Comparison of ENCODE assay signal across 7 mouse cellular contexts in genomic region chr10:85388071-85388750, GRCm38 (mm10). TPM values are rescaled to one million over a fixed set of nuclear protein-coding genes. Genes with fewer than 3 reads are reported as not detected.
DNase-seq lines count a peak whose midpoint lies in the region; ATAC-seq and TF ChIP-seq lines count a peak whose summit lies in the region.

No protein-coding gene starts in this region.

- H3K36me3 ChIP-seq in testis, adult 2 months (ENCODE audit: control insufficient read depth, insufficient read depth, low read length): no peaks in the 10 kb centered on the region
- H3K36me3 ChIP-seq in heart, embryonic 12.5 days: no peaks in the 10 kb centered on the region
- H3K36me3 ChIP-seq in midbrain, embryonic 11.5 days (ENCODE audit: control insufficient read depth, insufficient read depth, low read length): no peaks in the 10 kb centered on the region

- peak overlapping the region; percentile 66 for H3K4me3 ChIP-seq in testis, adult 2 months (ENCODE audit: control insufficient read depth, low read depth, low read length)
- peak overlapping the region; percentile 56 for H3K4me3 ChIP-seq in heart, embryonic 12.5 days
- H3K4me3 ChIP-seq in midbrain, embryonic 11.5 days (ENCODE audit: low read depth, low read length): peak overlapping the region; percentile 64

- no peak overlapping the region for H3K27ac ChIP-seq in testis, adult 2 months (ENCODE audit: control insufficient read depth, insufficient read depth, low read depth, low read length)
- no peak overlapping the region for H3K27ac ChIP-seq in heart, embryonic 12.5 days (ENCODE audit: poor library complexity, severe bottlenecking)
- no peak overlapping the region for H3K27ac ChIP-seq in midbrain, embryonic 11.5 days (ENCODE audit: low read depth, low read length)

- no peaks in the 10 kb centered on the region; the same call in 1 of the 2 replicates for H3K27me3 ChIP-seq in testis, adult 2 months (ENCODE audit: control insufficient read depth, insufficient read depth, low read length)
- peaks cover 27% of the 10 kb centered on the region for H3K27me3 ChIP-seq in heart, embryonic 12.5 days (replicated peaks)
- peaks cover 8% of the 10 kb centered on the region; the same call in 1 of the 2 replicates for H3K27me3 ChIP-seq in midbrain, embryonic 11.5 days (ENCODE audit: control insufficient read depth, insufficient read depth, low read length)

- peaks cover 28% of the 10 kb centered on the region for H3K4me1 ChIP-seq in testis, adult 2 months (ENCODE audit: control insufficient read depth, insufficient read depth, low read length)
- peaks cover 22% of the 10 kb centered on the region for H3K4me1 ChIP-seq in heart, embryonic 12.5 days (replicated peaks)
- H3K4me1 ChIP-seq in midbrain, embryonic 11.5 days (ENCODE audit: control insufficient read depth, insufficient read depth, low read length): peaks cover 13% of the 10 kb centered on the region

- no peak for TF ChIP-seq CTCF in testis, adult 2 months (IDR thresholded peaks at IDR 0.05; ENCODE audit: control insufficient read depth, insufficient read depth, insufficient replicate concordance, low read depth, low read length)

- peak overlapping the region; percentile 97 for H3K4me2 ChIP-seq in heart, embryonic 12.5 days
- peak overlapping the region; percentile 99 for H3K4me2 ChIP-seq in midbrain, embryonic 11.5 days

- TF ChIP-seq POLR2A in testis, adult 2 months (IDR thresholded peaks at IDR 0.05; ENCODE audit: control insufficient read depth, low read depth, low read length): no peak

- ATAC-seq in heart, embryonic 12.5 days (ENCODE audit: insufficient number of reproducible peaks, low FRiP score): no peak
- no peak for ATAC-seq in midbrain, embryonic 11.5 days (ENCODE audit: low FRiP score)

- no peaks in the 10 kb centered on the region for H3K9me3 ChIP-seq in heart, embryonic 12.5 days (replicated peaks)
- no peaks in the 10 kb centered on the region for H3K9me3 ChIP-seq in midbrain, embryonic 11.5 days (ENCODE audit: control insufficient read depth, low read length)

- DNase-seq in testis, postnatal 14 days (ENCODE audit: low spot score): no peak
- DNase-seq in cerebellum, adult 9-10 months: peak; percentile 10
- DNase-seq in kidney, postnatal 10 days: peak; percentile 39
- DNase-seq in midbrain, embryonic 11.5 days (ENCODE audit: low spot score, missing footprints): peak; percentile 96
- DNase-seq in yolk sac, embryonic 10.5 days (ENCODE audit: low spot score): peak; percentile 16

- 1% methylated on average over 50 of the region's 50 CpGs for WGBS in heart, embryonic 12.5 days
- 2% methylated on average over 49 of the region's 50 CpGs for WGBS in midbrain, embryonic 11.5 days

- H3K9ac ChIP-seq in heart, embryonic 12.5 days: peak overlapping the region; percentile 63
- peak overlapping the region; percentile 69 for H3K9ac ChIP-seq in midbrain, embryonic 11.5 days (ENCODE audit: low read length)

RNA-seq across cellular contexts. Expression of gene Btbd11, which starts 1.6 kb away (rescaled TPM):
- 0.24 and 0.25 TPM in 2 replicates for polyA plus RNA-seq in testis, adult 2 months (2012; rRNA removed)
- 0.98 and 1.2 TPM in 2 replicates for polyA plus RNA-seq in heart, embryonic 12.5 days (2016; fragmentation: Nextera tagmentation; extraction: Ambion mirVana)
- polyA plus RNA-seq in midbrain, embryonic 11.5 days (2014; fragmentation: Nextera tagmentation; extraction: Ambion mirVana): 8.2 and 8.8 TPM in 2 replicates
